Mouse (Mus musculus) thymus, postnatal 0 days (tissue): ENCODE results near the gene Kcnk1. TPM values are rescaled to one million over a fixed set of nuclear protein-coding genes. Genes with fewer than 3 reads are reported as not detected.

Experiments used
- DNase-seq: peaks from one replicate; pipeline ENCODE4 v3.0.0-alpha.2; 2015; ENCODE audit warnings: low spot score
- polyA plus RNA-seq: library from polyadenylated mRNA; unstranded; fragments of >200 nt; fragmentation: Nextera tagmentation; extraction: Ambion mirVana; gene quantifications from 2 replicates; pipeline ENCODE4 v1.2.1, GENCODE M21; 2015

Gene Kcnk1
- polyA plus RNA-seq, 1 experiment from 2014 or later, result 1.9 TPM

- DNase-seq, result no peak
These were observed 1.3 kb downstream of the Kcnk1 start for GRCm38 (mm10) chr8:125996031-125996839.

- DNase-seq, result no peak
These were observed 2.0 kb downstream of the Kcnk1 start for GRCm38 (mm10) chr8:125996980-125997379.

GRCm38 (mm10) chr8:125997550-125997949 lies 2.6 kb downstream of the Kcnk1 start:
- no peak for DNase-seq

GRCm38 (mm10) chr8:125999842-126000395 lies 4.9 kb downstream of the Kcnk1 start:
- no peak for DNase-seq

GRCm38 (mm10) chr8:126003546-126003945 lies 8.6 kb downstream of the Kcnk1 start:
- no peak for DNase-seq

GRCm38 (mm10) chr8:126004953-126005352 lies 10.0 kb downstream of the Kcnk1 start:
- DNase-seq, result no peak

- DNase-seq, result no peak
These were observed 11.5 kb downstream of the Kcnk1 start for GRCm38 (mm10) chr8:126006310-126006990.

- DNase-seq, result no peak
These were observed 12.8 kb downstream of the Kcnk1 start for GRCm38 (mm10) chr8:126007538-126008330.

GRCm38 (mm10) chr8:126008945-126009344 lies 14.0 kb downstream of the Kcnk1 start:
- no peak for DNase-seq

GRCm38 (mm10) chr8:126010900-126011299 lies 15.9 kb downstream of the Kcnk1 start:
- no peak for DNase-seq

GRCm38 (mm10) chr8:126012334-126012733 lies 17.4 kb downstream of the Kcnk1 start:
- DNase-seq, result no peak

- no peak for DNase-seq
These were observed 18.7 kb downstream of the Kcnk1 start for GRCm38 (mm10) chr8:126013646-126014045.

GRCm38 (mm10) chr8:126021932-126022331 lies 27.0 kb downstream of the Kcnk1 start:
- no peak for DNase-seq

GRCm38 (mm10) chr8:126023706-126024305 lies 28.8 kb downstream of the Kcnk1 start:
- DNase-seq, result no peak

- no peak for DNase-seq
These were observed 29.9 kb downstream of the Kcnk1 start for GRCm38 (mm10) chr8:126024891-126025290.

- no peak for DNase-seq
These were observed 31.2 kb downstream of the Kcnk1 start for GRCm38 (mm10) chr8:126026121-126026520.

GRCm38 (mm10) chr8:126026584-126026983 lies 31.6 kb downstream of the Kcnk1 start:
- no peak for DNase-seq

- no peak for DNase-seq
These were observed 32.5 kb downstream of the Kcnk1 start for GRCm38 (mm10) chr8:126027486-126027885.

GRCm38 (mm10) chr8:126028941-126029340 lies 34.0 kb downstream of the Kcnk1 start:
- DNase-seq, result no peak

GRCm38 (mm10) chr8:126032776-126033175 lies 37.8 kb downstream of the Kcnk1 start:
- no peak for DNase-seq

GRCm38 (mm10) chr8:126035046-126035445 lies 40.1 kb downstream of the Kcnk1 start:
- no peak for DNase-seq
